Mouse (Mus musculus): ENCODE measurements around the gene Zan. TPM values are rescaled to one million over a fixed set of nuclear protein-coding genes. Genes with fewer than 3 reads are reported as not detected.

Gene Zan
- total RNA-seq, 2 experiments from 2014 or later: 0.16 to 0.32 TPM

DNA sequence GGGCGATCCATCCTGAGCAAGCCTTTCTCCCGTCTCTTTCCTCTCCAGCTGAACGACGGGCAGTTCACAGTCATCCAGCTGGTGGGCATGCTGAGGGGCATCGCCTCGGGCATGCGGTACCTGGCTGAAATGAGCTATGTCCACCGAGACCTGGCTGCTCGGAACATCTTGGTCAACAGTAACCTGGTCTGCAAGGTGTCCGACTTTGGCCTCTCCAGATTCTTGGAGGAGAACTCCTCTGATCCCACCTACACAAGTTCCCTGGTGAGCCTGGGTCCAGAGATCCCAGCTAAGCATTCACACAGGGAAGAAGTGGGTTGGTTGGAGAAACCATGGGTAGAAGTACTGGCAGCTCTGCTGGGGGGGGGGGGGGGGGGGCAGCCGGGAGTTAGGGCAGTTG is 107.2 kb downstream of the Zan start:
- DNase-seq (ENCODE audit: low spot score in 2 of 2): no peak
- intact Hi-C loops (cut with DNase I): no loop called here

DNA sequence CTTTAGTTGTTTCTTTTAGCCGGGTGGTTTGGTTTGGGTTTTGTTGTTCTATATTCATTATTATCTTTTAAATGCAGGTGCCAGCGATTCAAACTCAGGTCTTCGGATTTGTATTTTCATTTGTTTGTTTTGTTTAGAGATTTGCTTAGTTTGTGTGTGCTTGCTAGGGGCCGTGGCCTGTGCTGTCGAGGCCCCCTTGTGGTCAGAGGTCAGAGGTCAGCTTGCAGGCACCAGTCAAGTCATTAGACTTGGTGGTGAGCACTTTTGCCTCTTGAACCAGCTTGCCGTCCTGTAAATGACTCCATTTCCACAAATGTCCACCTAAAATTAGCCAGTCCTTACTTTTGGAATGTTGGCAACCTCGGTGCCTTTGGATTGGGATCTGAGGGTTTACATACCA is 118.5 kb downstream of the Zan start:
- DNase-seq (ENCODE audit: low spot score in 2 of 2): no peak
- intact Hi-C loops (cut with DNase I): no loop called here

DNA sequence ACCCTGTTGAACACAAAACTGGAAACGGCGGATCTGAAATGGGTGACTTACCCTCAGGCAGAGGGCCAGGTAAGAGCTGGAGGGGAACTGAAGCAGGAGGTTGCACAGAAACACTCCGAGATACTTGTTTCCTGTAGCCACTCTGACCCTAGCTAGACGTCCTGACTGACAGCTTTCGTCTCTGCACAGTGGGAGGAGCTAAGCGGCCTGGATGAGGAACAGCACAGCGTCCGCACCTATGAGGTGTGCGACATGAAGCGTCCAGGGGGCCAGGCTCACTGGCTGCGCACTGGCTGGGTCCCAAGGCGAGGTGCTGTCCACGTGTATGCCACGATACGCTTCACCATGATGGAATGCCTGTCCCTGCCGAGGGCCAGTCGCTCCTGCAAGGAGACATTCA is 122.8 kb downstream of the Zan start:
- DNase-seq (ENCODE audit: low spot score in 2 of 2): no peak
- intact Hi-C loops (cut with DNase I): no loop called here

DNA sequence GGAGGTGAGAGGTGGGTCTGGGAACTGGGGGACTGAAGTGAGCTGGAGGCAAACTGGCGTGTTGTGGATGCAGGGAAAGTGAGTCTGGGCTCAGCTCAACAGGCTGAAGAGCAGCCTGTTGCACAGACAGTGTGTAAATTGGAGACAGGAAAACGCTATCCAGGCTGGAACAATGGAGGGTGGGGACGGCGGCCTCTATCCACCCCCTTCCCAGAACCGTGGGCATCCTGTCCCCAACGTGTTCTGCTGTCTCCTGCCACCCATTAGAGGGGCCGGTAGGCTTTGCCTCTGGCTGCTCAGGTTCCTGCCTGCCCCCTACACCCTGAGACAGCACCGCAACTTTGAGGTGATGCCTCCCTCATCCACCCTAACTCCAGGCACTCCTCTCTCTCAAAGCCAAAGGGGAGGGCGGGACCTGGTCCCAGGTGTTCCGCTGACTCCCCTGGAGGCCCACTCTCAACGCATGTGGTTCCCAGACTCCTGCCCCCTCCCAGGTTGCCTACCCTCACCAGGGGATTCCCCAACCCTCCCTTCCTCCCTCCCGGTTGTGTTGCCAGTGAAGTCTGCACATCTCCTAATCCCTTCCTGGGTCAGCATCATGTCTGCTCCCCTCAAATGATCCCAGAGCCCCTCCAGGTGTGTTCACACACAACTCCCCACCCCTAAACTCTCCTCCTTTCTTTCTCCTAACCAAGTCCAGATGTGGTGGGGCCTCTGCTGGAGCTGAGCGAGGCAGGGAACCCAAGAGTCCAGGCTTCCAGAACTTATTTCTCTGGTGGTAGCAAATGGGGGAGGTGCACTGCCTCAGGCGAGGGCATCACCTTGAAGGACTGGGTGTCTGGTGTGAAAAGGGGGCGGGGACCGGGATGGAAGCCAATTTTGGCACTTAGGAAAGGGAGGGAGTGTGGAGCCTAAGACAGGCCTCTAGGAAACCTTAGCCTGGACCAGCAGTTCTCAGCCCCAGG is 124.6 kb downstream of the Zan start:
- intact Hi-C loops (cut with DNase I): no loop called here
- no peak for DNase-seq (ENCODE audit: low spot score in 2 of 2)

DNA sequence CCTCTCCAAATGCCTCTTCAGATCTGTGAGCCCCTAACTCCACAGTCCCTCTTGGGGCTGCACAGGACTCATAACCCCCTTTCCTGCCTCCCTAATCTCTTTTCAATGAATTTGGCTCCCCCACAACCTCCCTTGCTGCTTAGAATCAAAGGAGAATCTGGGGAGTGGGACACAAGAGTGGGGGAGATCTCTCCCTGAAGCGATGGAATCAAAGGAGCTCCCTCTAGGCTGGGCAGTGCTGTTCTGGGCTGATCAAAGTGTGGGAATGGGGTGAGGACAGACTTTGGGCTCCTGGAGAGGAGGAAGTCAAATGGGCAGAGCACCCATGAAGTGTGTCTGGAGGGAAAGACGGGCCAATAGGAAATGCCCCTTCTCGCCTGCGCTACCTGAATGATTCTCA is 125.5 kb downstream of the Zan start:
- DNase-seq (ENCODE audit: low spot score in 2 of 2): no peak
- intact Hi-C loops (cut with DNase I): no loop called here

DNA sequence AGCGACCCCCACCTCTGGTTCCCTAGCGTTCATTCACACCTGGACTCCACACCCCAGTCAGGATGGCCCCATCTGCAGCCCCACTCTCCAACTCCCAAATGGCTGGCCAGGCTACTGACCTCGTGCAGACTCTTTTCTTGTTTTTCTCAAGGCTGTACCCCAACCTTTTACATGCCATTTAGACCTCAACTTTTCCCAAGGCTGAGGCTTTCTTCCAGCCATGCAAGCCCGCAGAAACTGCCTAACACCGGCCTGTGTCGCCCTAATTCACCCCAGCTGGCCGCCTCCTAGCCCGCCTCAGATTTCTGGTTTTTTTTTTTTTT is 125.8 kb downstream of the Zan start:
- intact Hi-C loops (cut with DNase I): no loop called here
- DNase-seq (ENCODE audit: low spot score in 2 of 2): no peak

DNA sequence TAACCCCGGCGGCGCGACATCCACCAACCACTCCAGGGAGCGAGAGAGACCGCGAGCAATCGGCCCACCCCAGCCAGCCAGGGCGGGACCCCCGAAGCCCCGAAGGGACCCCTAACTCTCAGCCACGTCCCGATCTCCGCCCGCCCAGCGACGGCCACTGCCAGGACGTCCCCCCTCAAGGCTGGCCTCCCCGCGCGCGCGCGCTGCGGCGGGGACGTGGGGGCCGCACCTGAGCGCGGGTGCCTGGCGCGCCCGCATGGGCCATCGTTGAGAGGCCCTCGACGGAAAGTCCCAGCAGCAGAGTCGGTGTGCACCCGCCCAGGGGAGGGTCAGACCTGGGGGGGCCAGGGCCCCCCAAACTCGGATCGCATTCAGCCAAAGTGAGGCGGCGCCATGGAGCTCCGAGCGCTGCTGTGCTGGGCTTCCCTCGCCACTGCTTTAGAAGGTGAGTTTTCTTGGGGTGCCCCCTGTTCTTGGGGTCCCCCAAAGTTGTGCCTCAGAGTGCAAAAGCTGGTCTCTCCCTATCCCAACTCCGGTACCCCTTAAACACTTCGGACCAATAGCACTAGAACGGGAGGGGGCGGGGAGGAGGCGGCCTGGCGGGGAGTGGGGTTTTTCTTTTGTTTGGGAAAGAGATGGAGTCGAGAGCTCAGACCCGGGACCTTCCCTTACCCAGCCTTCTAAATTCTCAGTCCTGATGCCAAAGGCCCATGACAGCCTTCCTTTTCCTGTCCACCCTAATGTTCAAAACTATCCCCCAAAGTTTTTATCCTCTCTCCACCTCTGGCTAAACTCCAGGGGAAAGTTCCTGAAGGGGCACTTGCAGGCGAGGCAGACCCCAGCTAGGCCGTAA is 126.4 kb downstream of the Zan start:
- no peak for DNase-seq (ENCODE audit: low spot score in 2 of 2)
- intact Hi-C loops (cut with DNase I): no loop called here

DNA sequence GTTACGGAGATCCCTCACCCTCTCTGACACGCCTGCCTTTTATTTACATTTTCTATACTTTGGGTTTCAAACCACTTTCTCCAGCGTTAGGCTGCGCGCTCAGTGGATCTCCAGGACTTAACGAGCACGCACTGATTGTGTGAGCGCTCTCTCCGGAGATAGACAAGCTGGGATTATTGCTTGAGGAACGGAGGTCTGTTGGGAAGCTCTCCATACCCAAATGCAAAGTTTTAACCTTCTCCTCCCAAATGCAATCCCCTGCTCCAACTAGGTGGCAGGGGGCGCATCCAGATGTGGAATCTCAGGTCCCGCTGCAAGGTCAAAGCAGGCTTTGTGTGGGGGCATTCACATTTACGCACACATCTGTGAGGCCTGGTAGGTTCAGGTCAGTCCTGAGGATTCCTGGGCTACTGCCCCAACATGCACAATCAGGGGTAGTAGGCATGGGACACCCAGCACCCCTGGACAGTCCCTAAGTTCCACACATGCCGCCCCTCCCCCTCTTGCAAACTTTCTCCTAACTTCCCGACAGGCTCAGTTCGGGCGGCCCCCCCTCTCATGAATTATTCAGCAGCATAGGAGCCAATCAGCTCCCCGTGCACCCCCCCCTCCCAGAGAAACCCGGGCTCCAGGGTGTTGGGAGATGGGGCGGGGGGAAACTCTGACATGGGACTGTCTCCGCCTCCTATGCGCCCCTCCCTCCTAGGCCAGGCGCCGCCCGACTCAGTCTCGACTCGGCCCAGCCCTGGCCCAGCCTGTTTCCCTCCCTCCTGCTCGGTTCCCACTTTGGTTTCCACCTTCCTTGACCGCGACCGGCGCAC is 127.3 kb downstream of the Zan start, which contains the start of gene Ephb4:
Gene Ephb4 (plus strand): TSS at position 726 of the 821 bp plus-strand sequence.
- intact Hi-C loops (cut with DNase I): loop anchor here (10.0 kb wide), 1 partner anchor 425 kb away; the partner anchor contains the start of gene Ppp1r35
- DNase-seq (ENCODE audit: low spot score in 2 of 2): peak; percentile 32 to 48

DNA sequence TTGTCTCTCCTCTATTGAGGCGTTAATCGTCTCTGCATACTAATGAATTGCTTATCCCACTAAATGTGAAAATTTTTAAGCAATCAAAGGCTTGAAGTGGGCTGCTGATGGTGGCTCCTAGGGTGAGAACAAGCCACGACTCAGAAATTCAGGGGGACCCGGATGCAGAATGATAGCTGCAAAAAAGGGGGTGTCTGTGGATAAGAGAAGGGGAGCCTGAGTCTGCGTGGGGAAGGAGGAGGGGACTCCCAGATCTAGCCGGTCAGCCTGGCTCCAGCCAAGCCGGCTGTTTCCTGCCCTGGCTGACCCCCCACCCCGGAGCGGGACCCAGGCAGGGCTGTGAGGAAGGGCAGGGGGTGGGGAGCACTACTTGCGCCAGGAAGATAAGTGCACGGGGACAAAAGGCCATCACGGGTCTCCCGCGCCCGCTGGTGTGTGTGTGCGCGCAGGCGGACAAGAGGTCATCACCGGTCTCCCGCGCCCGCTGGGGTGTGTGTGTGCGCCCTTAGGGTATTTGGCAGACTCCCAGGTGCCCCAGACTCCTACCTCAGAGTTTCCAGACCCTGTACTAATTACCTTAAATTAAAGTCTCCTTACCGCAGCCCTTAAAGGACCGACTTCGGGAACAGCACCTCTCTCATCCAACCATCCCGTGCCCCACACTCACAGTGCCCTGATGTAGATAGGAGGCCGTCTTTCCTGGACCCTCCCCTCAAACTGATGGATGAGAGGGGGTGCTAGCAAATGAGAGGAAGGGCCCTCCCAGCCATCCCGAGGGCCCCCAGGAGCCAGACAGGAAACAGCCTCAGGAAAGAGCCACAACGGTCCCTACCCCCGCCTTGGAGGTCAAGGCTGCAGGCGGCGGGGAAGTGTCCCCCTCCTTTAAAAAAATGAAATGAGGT is 128.1 kb downstream of the Zan start:
- no peak for DNase-seq (ENCODE audit: low spot score in 2 of 2)
- intact Hi-C loops (cut with DNase I): loop anchor here (10.0 kb wide), 1 partner anchor 426 kb away; the partner anchor contains the start of gene Ppp1r35

DNA sequence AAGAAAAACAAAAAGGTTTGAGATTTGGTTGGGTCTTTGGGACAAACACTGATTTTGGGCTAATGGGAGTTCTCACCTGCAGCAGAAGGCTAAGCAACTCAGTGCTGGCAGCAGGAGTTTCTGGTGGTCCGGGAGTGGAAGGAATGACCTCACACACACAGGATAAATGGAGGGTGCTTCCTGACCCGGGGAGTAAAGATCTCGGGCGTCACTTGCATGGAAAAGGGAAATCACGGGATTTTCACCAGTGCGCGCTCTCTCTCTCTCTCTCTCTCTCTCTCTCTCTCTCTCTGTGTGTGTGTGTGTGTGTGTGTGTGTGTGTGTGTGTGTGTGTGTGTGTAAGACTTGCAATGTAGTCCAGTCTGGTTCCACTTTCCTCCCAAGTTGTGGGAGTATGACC is 129.0 kb downstream of the Zan start:
- intact Hi-C loops (cut with DNase I): loop anchor here (10.0 kb wide), 1 partner anchor 427 kb away; the partner anchor contains the start of gene Ppp1r35
- DNase-seq (ENCODE audit: low spot score in 2 of 2): no peak

DNA sequence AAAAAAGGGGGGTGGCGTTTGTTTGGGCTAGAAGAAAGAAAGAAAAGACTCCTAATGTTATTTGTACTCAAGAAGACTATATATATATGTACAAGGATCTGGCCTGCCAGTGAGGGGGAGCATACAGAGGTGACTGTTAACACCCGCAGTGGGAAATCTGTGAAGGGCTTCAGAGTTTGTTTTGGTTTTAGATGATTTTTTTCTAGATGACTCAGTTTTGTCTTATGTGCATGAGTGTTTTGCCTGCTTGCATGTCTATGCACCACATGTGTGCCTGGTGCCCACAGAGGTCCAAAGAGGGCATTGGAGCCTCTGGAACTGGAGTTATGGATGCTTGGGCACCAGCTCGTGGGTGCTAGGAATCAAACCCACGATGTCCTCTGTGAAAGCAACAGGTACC is 129.9 kb downstream of the Zan start:
- intact Hi-C loops (cut with DNase I): loop anchor here (10.0 kb wide), 1 partner anchor 428 kb away; the partner anchor contains the start of gene Ppp1r35
- DNase-seq (ENCODE audit: low spot score in 2 of 2): no peak

DNA sequence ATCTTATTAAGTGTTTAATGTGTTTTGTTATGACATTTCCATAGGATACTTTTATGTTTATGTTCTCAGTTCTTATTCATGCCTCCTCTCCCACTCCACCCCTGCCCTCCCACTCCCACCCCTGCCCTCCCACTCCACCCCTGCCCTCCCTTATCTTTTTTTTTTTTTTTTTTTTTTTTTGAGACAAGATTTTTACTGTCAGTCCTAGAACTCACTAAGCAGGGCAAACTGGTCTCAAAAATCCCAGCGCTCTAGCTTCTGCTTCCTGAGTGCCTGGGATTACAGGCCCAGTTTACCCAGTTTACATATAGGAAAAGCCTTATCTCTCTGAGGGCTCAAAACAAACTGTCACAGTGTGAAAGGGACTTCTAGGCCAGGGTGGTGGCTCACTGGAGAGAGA is 130.5 kb downstream of the Zan start:
- intact Hi-C loops (cut with DNase I): loop anchor here (10.0 kb wide), 1 partner anchor 428 kb away; the partner anchor contains the start of gene Ppp1r35

DNA sequence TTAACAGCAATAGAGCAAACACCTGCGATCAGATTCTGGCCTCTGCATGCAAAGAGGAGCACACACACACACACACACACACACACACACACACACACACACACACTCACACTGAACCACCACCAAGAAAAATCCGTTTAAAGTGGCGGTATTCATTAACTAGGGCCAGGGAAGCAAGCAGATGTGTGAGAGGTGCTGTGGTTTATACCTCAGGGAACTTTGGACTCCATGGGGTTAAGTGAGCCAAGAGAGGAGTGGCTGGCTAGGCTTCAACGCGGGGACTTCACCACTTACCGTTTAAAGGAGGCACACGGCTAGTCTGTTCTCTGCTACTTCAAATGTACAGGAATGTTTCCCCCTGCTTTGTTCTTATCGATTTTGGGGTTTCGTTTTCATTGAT is 131.0 kb downstream of the Zan start:
- intact Hi-C loops (cut with DNase I): loop anchor here (10.0 kb wide), 1 partner anchor 429 kb away; the partner anchor contains the start of gene Ppp1r35
- no peak for DNase-seq (ENCODE audit: low spot score in 2 of 2)

More for the DNA sequence above, 130.5 kb downstream of the Zan start:
- no peak for DNase-seq (ENCODE audit: low spot score in 2 of 2)

DNA sequence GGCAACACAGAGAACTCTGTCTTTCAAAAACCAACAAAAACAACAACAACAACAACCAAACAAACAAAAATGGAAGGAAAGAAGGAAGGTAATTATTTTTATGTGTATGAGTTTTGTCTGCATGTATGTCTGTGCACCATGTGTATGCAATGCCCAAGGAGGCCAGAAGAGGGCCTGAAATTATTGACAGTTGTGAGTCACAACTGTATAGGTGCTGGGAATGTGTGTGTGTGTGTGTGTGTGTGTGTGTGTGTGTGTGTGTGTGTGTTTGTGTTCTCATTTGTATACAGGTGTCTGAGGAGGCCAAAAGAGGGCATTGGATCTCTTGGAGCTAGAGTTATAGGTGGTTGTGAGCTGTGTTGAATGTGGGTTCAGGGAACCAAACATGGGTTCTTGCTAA is 133.0 kb downstream of the Zan start:
- intact Hi-C loops (cut with DNase I): loop anchor here (10.0 kb wide), 1 partner anchor 431 kb away; the partner anchor contains the start of gene Ppp1r35
- DNase-seq (ENCODE audit: low spot score in 2 of 2): no peak

DNA sequence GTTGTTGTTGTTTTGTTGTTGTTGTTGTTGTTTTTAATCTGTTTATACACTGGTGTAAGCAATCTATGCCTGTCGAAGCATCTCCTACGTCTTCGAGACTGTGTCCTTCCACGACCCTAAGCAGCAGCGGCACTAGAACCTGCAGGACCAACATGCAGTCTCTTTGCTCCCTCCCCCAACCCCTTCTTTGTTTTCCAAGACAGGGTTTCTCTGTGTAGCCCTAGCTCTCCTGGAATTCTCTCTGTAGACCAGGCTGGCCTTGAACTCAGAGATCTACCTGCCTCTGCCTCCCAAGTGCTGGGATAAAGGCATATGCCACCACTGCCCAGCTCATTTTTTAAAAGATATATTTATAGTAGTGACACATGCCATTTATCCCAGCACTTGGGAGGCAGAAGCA is 133.5 kb downstream of the Zan start:
- intact Hi-C loops (cut with DNase I): loop anchor here (10.0 kb wide), 1 partner anchor 431 kb away; the partner anchor contains the start of gene Ppp1r35
- DNase-seq (ENCODE audit: low spot score in 2 of 2): no peak

DNA sequence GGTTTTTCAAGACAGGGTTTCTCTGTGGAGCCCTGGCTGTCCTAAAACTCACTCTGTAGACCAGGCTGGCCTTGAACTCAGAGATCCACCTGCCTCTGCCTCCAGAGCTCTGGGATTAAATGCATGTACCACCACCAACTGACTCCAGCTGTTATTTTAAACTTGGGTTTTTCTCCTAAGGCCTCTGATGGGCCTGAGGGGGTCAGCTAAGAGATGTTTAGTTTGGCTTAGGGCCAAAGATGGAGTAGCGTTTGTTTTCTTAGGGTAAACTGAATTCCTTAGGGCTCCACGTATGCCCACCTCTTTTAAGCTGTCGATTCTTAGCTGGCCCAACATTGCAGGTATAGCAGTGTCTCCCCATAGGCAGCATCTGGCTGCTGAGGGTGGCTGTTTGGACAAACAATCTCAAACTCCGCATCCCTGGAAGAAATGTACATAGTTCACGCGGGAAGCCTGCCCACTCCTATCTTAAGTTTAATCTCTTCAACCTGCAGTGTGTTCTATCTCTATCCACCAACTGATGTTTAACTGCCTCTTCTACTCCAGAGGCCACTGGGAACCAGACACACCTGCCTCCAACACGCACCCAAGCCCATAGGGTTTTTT is 134.4 kb downstream of the Zan start:
- no peak for DNase-seq (ENCODE audit: low spot score in 2 of 2)
- intact Hi-C loops (cut with DNase I): loop anchor here (10.0 kb wide), 1 partner anchor 432 kb away; the partner anchor contains the start of gene Ppp1r35

DNA sequence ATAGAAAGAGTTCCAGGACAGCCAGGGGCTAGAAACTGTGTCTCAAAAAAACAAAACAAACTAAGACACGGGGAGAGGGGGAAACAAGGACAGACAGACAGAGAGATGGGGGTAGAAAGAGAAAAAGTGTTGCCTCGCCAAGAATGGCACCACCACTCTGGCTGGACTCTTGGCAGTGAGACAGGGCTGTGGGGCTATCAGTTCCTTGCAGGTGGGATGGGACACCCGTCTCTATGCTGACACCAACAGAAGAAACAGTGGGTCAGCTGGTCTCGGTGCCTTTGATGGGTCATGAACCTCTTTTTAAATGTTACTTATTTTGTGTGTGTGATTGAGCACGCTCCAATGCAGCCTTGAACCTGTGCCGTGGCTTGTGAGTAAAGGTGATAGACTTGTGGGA is 136.6 kb downstream of the Zan start:
- DNase-seq (ENCODE audit: low spot score in 2 of 2): no peak
- intact Hi-C loops (cut with DNase I): loop anchor here (10.0 kb wide), 1 partner anchor 435 kb away; the partner anchor contains the start of gene Ppp1r35

Measured in left cerebral cortex, postnatal 25 days (tissue).